ENCODE assay signal across 22 mouse cellular contexts in the genomic region with DNA sequence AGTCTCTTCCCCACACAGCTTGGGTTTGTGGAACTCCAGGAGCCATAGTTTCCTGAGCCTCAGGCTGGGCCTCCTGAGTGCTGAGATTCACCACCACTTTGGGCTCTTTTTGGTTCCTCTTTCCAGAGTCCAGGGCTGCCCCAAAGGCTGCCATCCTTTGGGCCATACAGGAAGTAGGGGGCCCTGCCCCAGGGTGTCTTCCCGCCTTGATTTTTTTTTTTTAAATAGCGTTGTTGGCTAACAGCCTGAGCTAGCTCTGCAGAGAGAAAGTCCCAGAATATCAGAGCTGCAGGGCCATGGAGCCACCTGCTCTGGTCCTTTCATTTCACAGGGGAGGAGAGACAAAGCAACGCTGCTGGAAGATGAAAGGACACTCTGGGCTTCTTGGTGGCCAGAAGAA. TPM values are rescaled to one million over a fixed set of nuclear protein-coding genes. Genes with fewer than 3 reads are reported as not detected.
DNase-seq lines count a peak whose midpoint lies in the region; ATAC-seq and TF ChIP-seq lines count a peak whose summit lies in the region.
"Had no signal": no experiment of that assay in that cellular context is flagged by ENCODE, and none has a peak within 500 bp of the region (broad histone marks: within the 10 kb centered on the region; RNA-seq: fewer than 3 reads in every experiment).

No protein-coding gene starts in this region.

- H3K9me3 ChIP-seq in forebrain, embryonic 10.5 days, result no peaks in the 10 kb centered on the region; the same call in 1 of the 2 replicates
- no peaks in the 10 kb centered on the region for H3K9me3 ChIP-seq in forebrain, postnatal 0 days (ENCODE audit: low read length)
- H3K9me3 ChIP-seq in limb, embryonic 11.5 days (ENCODE audit: control insufficient read depth, low read length), result no peaks in the 10 kb centered on the region
- no peaks in the 10 kb centered on the region for H3K9me3 ChIP-seq in limb, embryonic 10.5 days (replicated peaks)
- H3K9me3 ChIP-seq: forebrain, embryonic 15.5 days; neural tube, embryonic 13.5 days had no signal

- no peak for ATAC-seq in forebrain, postnatal 0 days
- ATAC-seq in limb, embryonic 11.5 days (ENCODE audit: insufficient number of reproducible peaks, low FRiP score, low TSS enrichment, low read depth), result no peak
- peak; percentile 59 for ATAC-seq in megakaryocyte progenitor cell, adult 5-6 weeks (replicated peaks; ENCODE audit: poor library complexity)
- ATAC-seq: forebrain, embryonic 15.5 days; hindbrain, postnatal 0 days had no signal

- no peak overlapping the region for H3K4me2 ChIP-seq in forebrain, postnatal 0 days (ENCODE audit: low read depth)
- H3K4me2 ChIP-seq in limb, embryonic 11.5 days (ENCODE audit: low read depth, severe bottlenecking), result no peak overlapping the region
- H3K4me2 ChIP-seq: forebrain, embryonic 15.5 days; neural tube, embryonic 13.5 days had no signal

- H3K4me3 ChIP-seq in forebrain, embryonic 10.5 days, result no peak overlapping the region
- H3K4me3 ChIP-seq in forebrain, postnatal 0 days (ENCODE audit: low read depth, low read length), result no peak overlapping the region
- H3K4me3 ChIP-seq in limb, embryonic 11.5 days (ENCODE audit: low read depth, low read length), result no peak overlapping the region
- H3K4me3 ChIP-seq in limb, embryonic 10.5 days, result no peak overlapping the region
- no peak overlapping the region for H3K4me3 ChIP-seq in bone marrow macrophage, adult 2 months (ENCODE audit: insufficient read depth, low read length)
- H3K4me3 ChIP-seq: forebrain, embryonic 15.5 days; layer of hippocampus, adult 2 months; megakaryocyte, embryonic 14.5 days; neural tube, embryonic 13.5 days had no signal

- no peak overlapping the region for H3K9ac ChIP-seq in forebrain, postnatal 0 days
- no peak overlapping the region for H3K9ac ChIP-seq in limb, embryonic 11.5 days (ENCODE audit: low read length)
- H3K9ac ChIP-seq: forebrain, embryonic 15.5 days; neural tube, embryonic 13.5 days had no signal

- WGBS in forebrain, embryonic 10.5 days, result 88% methylated on average over 3 of the region's 3 CpGs
- WGBS in forebrain, postnatal 0 days, result 58% methylated on average over 3 of the region's 3 CpGs
- WGBS in limb, embryonic 11.5 days, result 73% methylated on average over 3 of the region's 3 CpGs
- 84% methylated on average over 3 of the region's 3 CpGs for WGBS in limb, embryonic 10.5 days

- no peaks in the 10 kb centered on the region for H3K36me3 ChIP-seq in forebrain, embryonic 10.5 days (replicated peaks)
- no peaks in the 10 kb centered on the region for H3K36me3 ChIP-seq in forebrain, postnatal 0 days (ENCODE audit: insufficient read depth)
- no peaks in the 10 kb centered on the region for H3K36me3 ChIP-seq in limb, embryonic 11.5 days (ENCODE audit: control insufficient read depth, insufficient read depth, low read length)
- H3K36me3 ChIP-seq in limb, embryonic 10.5 days, result no peaks in the 10 kb centered on the region
- H3K36me3 ChIP-seq: forebrain, embryonic 15.5 days; neural tube, embryonic 13.5 days had no signal

- TF ChIP-seq POLR2A in bone marrow macrophage, adult 2 months (IDR thresholded peaks at IDR 0.05; ENCODE audit: borderline replicate concordance, low read depth, low read length), result no peak

- TF ChIP-seq CTCF in forebrain, postnatal 0 days (IDR thresholded peaks at IDR 0.05; ENCODE audit: low read depth), result no peak
- no peak for TF ChIP-seq CTCF in bone marrow macrophage, adult 2 months (IDR thresholded peaks at IDR 0.05; ENCODE audit: low read depth, low read length)

- H3K4me1 ChIP-seq in forebrain, embryonic 10.5 days, result peaks cover 47% of the 10 kb centered on the region
- H3K4me1 ChIP-seq in forebrain, postnatal 0 days (ENCODE audit: insufficient read depth), result no peaks in the 10 kb centered on the region
- peaks cover 24% of the 10 kb centered on the region for H3K4me1 ChIP-seq in limb, embryonic 11.5 days (ENCODE audit: control insufficient read depth, insufficient read depth, low read length)
- peaks cover 52% of the 10 kb centered on the region for H3K4me1 ChIP-seq in limb, embryonic 10.5 days
- H3K4me1 ChIP-seq in bone marrow macrophage, adult 2 months (ENCODE audit: control insufficient read depth, insufficient read depth, low read length), result peaks cover 51% of the 10 kb centered on the region

- no peak for DNase-seq in forebrain, embryonic 10.5 days (ENCODE audit: extremely low spot score, low spot score)
- DNase-seq in forebrain, postnatal 0 days, result no peak
- no peak for DNase-seq in limb, embryonic 11.5 days (ENCODE audit: low spot score)
- DNase-seq in limb, embryonic 10.5 days (ENCODE audit: low spot score), result no peak
- no peak for DNase-seq in adrenal gland, postnatal 10 days
- DNase-seq in urinary bladder, adult 18-20 months (ENCODE audit: low spot score in 2 of 2), result no peak
- DNase-seq: adrenal gland, postnatal 25 days; B cell, adult 2 months; cerebellum, adult 9-11 months; gastrocnemius, postnatal 10 days; heart, postnatal 10 days; kidney, adult 11 months; kidney, postnatal 10 days; lung, adult 18-20 months; thymus, postnatal 4 days had no signal

- H3K27me3 ChIP-seq in forebrain, embryonic 10.5 days (ENCODE audit: poor library complexity, severe bottlenecking), result no peaks in the 10 kb centered on the region
- H3K27me3 ChIP-seq in forebrain, postnatal 0 days (ENCODE audit: insufficient read depth, low read length), result no peaks in the 10 kb centered on the region
- H3K27me3 ChIP-seq in limb, embryonic 11.5 days (ENCODE audit: control insufficient read depth, insufficient read depth, low read length), result no peaks in the 10 kb centered on the region
- no peaks in the 10 kb centered on the region for H3K27me3 ChIP-seq in limb, embryonic 10.5 days (ENCODE audit: low read depth, poor library complexity, severe bottlenecking)
- H3K27me3 ChIP-seq: forebrain, embryonic 15.5 days; neural tube, embryonic 13.5 days had no signal

- peak overlapping the region; percentile 18; the same call in 1 of the 2 replicates for H3K27ac ChIP-seq in forebrain, embryonic 10.5 days
- no peak overlapping the region for H3K27ac ChIP-seq in forebrain, postnatal 0 days (ENCODE audit: low read depth, low read length)
- H3K27ac ChIP-seq in limb, embryonic 11.5 days (replicated peaks; ENCODE audit: low read depth, low read length), result 0 out of 2 replicates have a peak overlapping the region, but pooled peaks have one; percentile 6
- no peak overlapping the region for H3K27ac ChIP-seq in limb, embryonic 10.5 days
- H3K27ac ChIP-seq in bone marrow macrophage, adult 2 months (ENCODE audit: insufficient read depth, low read depth, low read length), result peak overlapping the region; percentile 92
- H3K27ac ChIP-seq: forebrain, embryonic 15.5 days; hindbrain, postnatal 0 days; layer of hippocampus, adult 2 months had no signal

RNA-seq across cellular contexts. Expression of a gene that starts 6.1 kb away (rescaled TPM):
- 0.06 TPM in 1 of 2 replicates, not detected in the other for polyA plus RNA-seq in forebrain, embryonic 10.5 days (2016; fragmentation: Nextera tagmentation; extraction: Ambion mirVana)
- 0.08 TPM in 1 of 2 replicates, not detected in the other for total RNA-seq in forebrain, postnatal 0 days (2014; rRNA removed)
- polyA plus RNA-seq in forebrain, postnatal 0 days (2015; fragmentation: Nextera tagmentation; extraction: Ambion mirVana), result 0.06 TPM in 2 replicates
- polyA plus RNA-seq in limb, embryonic 11.5 days (2014; fragmentation: Nextera tagmentation; extraction: Ambion mirVana), result 0.13 and 0.20 TPM in 2 replicates
- polyA plus RNA-seq in limb, embryonic 10.5 days (2016; fragmentation: Nextera tagmentation; extraction: Ambion mirVana), result not detected in 2 replicates
- not detected in 2 replicates for polyA plus RNA-seq in bone marrow macrophage, adult 2 months (2012; ENCODE audit: insufficient read depth, insufficient read length, missing spikeins)
- total RNA-seq in megakaryocyte progenitor cell, adult 5-6 weeks (2015), result not detected in 2 replicates
- not detected in 2 replicates for total RNA-seq in megakaryocyte progenitor cell, adult 5-6 weeks (2017)
- total RNA-seq in adrenal gland, postnatal 10 days (2021), result 1 to 10 TPM; 2.3 to 6.1 TPM
- total RNA-seq: hindbrain, postnatal 0 days had no signal

RNA-seq across cellular contexts. Expression of a gene that starts 30.6 kb away (rescaled TPM):
- polyA plus RNA-seq in forebrain, embryonic 10.5 days (2016; fragmentation: Nextera tagmentation; extraction: Ambion mirVana), result 14.8 TPM in 2 replicates
- total RNA-seq in forebrain, postnatal 0 days (2014; rRNA removed), result 86.9 and 90.7 TPM in 2 replicates
- 17.7 and 19.2 TPM in 2 replicates for polyA plus RNA-seq in forebrain, postnatal 0 days (2015; fragmentation: Nextera tagmentation; extraction: Ambion mirVana)
- polyA plus RNA-seq in limb, embryonic 11.5 days (2014; fragmentation: Nextera tagmentation; extraction: Ambion mirVana), result 14.2 and 15.8 TPM in 2 replicates
- 17.9 and 20.2 TPM in 2 replicates for polyA plus RNA-seq in limb, embryonic 10.5 days (2016; fragmentation: Nextera tagmentation; extraction: Ambion mirVana)
- 42.8 and 52.7 TPM in 2 replicates for polyA plus RNA-seq in bone marrow macrophage, adult 2 months (2012; ENCODE audit: insufficient read depth, insufficient read length, missing spikeins)
- total RNA-seq in megakaryocyte progenitor cell, adult 5-6 weeks (2015), result 12.1 and 13.0 TPM in 2 replicates
- total RNA-seq in megakaryocyte progenitor cell, adult 5-6 weeks (2017), result 21.4 and 21.8 TPM in 2 replicates
- 10 to 100 TPM; 42.5 to 51.3 TPM for total RNA-seq in adrenal gland, postnatal 10 days (2021)

RNA-seq across cellular contexts. Expression of a gene that starts 40.0 kb away (rescaled TPM):
- 394 and 405 TPM in 2 replicates for polyA plus RNA-seq in forebrain, embryonic 10.5 days (2016; fragmentation: Nextera tagmentation; extraction: Ambion mirVana)
- 214 and 330 TPM in 2 replicates for total RNA-seq in forebrain, postnatal 0 days (2014; rRNA removed)
- 388 and 459 TPM in 2 replicates for polyA plus RNA-seq in forebrain, postnatal 0 days (2015; fragmentation: Nextera tagmentation; extraction: Ambion mirVana)
- polyA plus RNA-seq in limb, embryonic 11.5 days (2014; fragmentation: Nextera tagmentation; extraction: Ambion mirVana), result 383 and 387 TPM in 2 replicates
- polyA plus RNA-seq in limb, embryonic 10.5 days (2016; fragmentation: Nextera tagmentation; extraction: Ambion mirVana), result 400 and 433 TPM in 2 replicates
- 75.5 and 91.6 TPM in 2 replicates for polyA plus RNA-seq in bone marrow macrophage, adult 2 months (2012; ENCODE audit: insufficient read depth, insufficient read length, missing spikeins)
- total RNA-seq in megakaryocyte progenitor cell, adult 5-6 weeks (2015), result 134 and 138 TPM in 2 replicates
- total RNA-seq in megakaryocyte progenitor cell, adult 5-6 weeks (2017), result 154 and 170 TPM in 2 replicates
- total RNA-seq in adrenal gland, postnatal 10 days (2021), result 100 to 1,000 TPM; 152 to 180 TPM

Comparison
In these comparisons a context has a peak if more than half of its experiments do, and no peak if none do; other contexts are left out.
1. H3K27ac ChIP-seq: peak in forebrain, embryonic 10.5 days (single experiment), limb, embryonic 11.5 days (single experiment) and bone marrow macrophage, adult 2 months (single experiment); none in forebrain, postnatal 0 days (single experiment) and limb, embryonic 10.5 days (single experiment).